ENCODE assay signal across 8 mouse cellular contexts in the genomic region with DNA sequence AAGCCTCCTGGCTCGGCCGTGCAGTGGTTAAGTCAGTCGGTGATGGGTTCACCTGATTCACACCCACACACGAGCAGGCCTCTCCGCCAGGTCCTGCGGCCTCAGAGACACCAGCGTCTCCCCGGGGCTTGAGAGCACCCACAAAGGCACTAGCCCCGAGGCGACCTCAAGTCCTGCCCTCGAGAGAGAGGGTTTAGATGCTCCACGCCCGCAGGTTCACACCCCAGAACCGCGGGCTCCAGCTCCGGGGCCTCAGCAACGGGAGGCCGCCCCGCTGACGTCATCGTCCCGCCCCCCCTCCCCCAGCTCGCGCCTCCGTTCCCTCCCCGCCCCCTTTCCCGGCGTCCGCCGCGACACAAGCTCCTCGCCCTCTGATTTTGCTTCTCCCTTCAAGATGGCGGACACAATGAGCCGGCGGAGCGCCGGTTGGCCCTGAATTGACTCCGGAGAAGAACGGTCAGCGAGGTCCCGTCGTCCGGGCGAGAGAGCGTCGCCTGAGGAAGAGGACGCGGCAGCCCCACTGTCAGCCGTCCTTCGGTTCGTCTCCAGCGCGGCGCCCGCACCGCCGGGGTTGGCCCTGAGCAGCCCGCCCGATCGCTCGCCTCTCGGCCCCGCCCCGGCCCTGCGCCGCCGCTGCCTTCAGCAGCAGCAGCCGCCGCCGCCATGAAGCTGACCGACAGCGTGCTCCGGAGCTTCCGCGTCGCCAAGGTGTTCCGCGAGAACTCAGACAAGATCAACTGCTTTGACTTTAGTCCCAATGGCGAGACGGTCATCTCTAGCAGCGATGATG. TPM values are rescaled to one million over a fixed set of nuclear protein-coding genes. Genes with fewer than 3 reads are reported as not detected.
DNase-seq lines count a peak whose midpoint lies in the region; ATAC-seq lines count a peak whose summit lies in the region.

Gene Wdr82, plus strand, starts transcription at position 373 of the 790 bp plus-strand sequence.

- peak; percentile 91 for DNase-seq in MN1 (ENCODE audit: low spot score)
- peak; percentile 89 for DNase-seq in cerebellum, adult 9-10 months
- peak; percentile 57 to 89 for DNase-seq in frontal cortex, adult 2 months (ENCODE audit: extremely low spot score in 1 of 2, low spot score in 1 of 2)
- DNase-seq in hindbrain, embryonic 11.5 days (ENCODE audit: low spot score), result peak; percentile 92
- peak; percentile 87 to 91 for DNase-seq in layer of hippocampus, postnatal 14 days (ENCODE audit: low spot score in 2 of 2)
- DNase-seq in lung, postnatal 14 days, result peak; percentile 92
- peak; percentile 85 for DNase-seq in retina, adult 2 months (ENCODE audit: low read depth, low spot score)
- DNase-seq in thymus, postnatal 36 days, result peak; percentile 88 to 91

- H3K9ac ChIP-seq in hindbrain, embryonic 11.5 days (ENCODE audit: low read depth, low read length), result peak within 1 kb of the TSS; percentile 97

- no peaks in the 10 kb centered on the region for H3K27me3 ChIP-seq in hindbrain, embryonic 11.5 days (ENCODE audit: control insufficient read depth, insufficient read depth, low read length)

- ATAC-seq in hindbrain, embryonic 11.5 days (ENCODE audit: low FRiP score), result peak; percentile 90

- H3K4me1 ChIP-seq in hindbrain, embryonic 11.5 days (replicated peaks; ENCODE audit: control insufficient read depth, insufficient read depth, low read length), result no peaks in the 10 kb centered on the region; the same call in 1 of the 2 replicates

- peak within 1 kb of the TSS; percentile 97 for H3K4me3 ChIP-seq in hindbrain, embryonic 11.5 days (ENCODE audit: low read depth, low read length)

- no peaks in the 10 kb centered on the region for H3K9me3 ChIP-seq in hindbrain, embryonic 11.5 days (ENCODE audit: control insufficient read depth, low read length)

- H3K36me3 ChIP-seq in hindbrain, embryonic 11.5 days (ENCODE audit: control insufficient read depth, insufficient read depth, low read length), result no peaks in the 10 kb centered on the region

- peak within 1 kb of the TSS; percentile 94 for H3K27ac ChIP-seq in hindbrain, embryonic 11.5 days (ENCODE audit: low read depth, low read length)

- H3K4me2 ChIP-seq in hindbrain, embryonic 11.5 days (replicated peaks; ENCODE audit: low read depth, low read length), result peak within 1 kb of the TSS; percentile 87

- under 1% methylated on average over 49 of the region's 81 CpGs for WGBS in hindbrain, embryonic 11.5 days

RNA-seq across cellular contexts. Expression of gene Wdr82, which starts in this region (rescaled TPM):
- 99.9 and 107 TPM in 2 replicates for polyA plus RNA-seq in frontal cortex, adult 2 months (2012; rRNA removed)
- 32.7 and 32.8 TPM in 2 replicates for polyA plus RNA-seq in hindbrain, embryonic 11.5 days (2014; fragmentation: Nextera tagmentation; extraction: Ambion mirVana)
- total RNA-seq in layer of hippocampus, postnatal 14 days (2021), result 100 to 1,000 TPM; 138 to 146 TPM

Comparison
In these comparisons a context has a peak if more than half of its experiments do, and no peak if none do; other contexts are left out.
1. Peak in every context shown above with its lines: DNase-seq, ATAC-seq, H3K4me3 ChIP-seq and H3K27ac ChIP-seq.